Mouse (Mus musculus): ENCODE measurements around the gene Rgs3.

The Rgs3 gene

DNA sequence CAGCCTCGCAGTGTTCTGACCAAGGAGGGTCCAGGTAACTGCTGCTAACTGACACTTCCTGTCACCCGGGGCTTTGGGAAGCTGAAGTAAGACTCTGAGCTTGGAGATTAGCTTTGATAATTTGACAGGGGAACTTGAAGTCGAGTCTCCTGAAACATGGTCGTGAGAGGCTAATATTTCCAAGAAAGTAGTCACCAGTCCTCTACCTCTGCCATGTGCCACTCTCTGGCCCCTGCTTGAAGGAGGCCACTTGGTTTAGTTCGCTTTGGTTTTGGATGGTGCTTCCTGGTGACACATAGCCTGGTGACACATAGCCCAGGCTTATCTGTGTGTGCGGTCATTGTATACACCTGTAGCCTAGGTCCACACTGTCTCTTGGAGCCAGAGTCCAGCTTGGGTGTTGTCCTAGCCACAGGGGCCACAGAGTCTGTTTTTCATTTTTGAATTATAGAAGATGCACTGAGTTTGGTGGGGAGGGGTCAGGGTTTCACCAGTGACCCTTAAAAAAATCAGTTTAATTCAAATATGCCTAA, at the start of gene Rgs3:
Gene Rgs3 (plus strand): TSS at position 51 of the 533 bp plus-strand sequence.
- no peak for DNase-seq (ENCODE audit: low spot score)

DNA sequence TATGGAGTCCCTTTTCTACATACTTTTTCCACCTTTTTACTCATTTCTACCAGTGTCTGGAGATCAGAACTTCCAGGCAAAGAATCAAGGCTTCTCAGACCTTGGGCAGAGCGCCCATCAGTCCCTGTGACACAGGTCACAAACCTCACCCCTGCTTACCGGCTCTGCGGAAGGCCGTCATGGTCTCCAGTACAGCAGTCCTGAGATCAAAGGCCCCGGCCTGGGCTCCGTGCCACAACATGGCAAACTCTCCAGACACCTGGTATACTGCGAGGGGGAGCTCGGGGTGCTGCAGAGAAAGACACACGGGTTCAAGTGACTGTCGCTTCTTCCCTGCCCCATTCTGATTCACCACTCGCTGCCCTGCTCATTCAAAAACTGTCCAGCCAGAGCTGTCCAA, 49.7 kb upstream of the Rgs3 start:
- peak; percentile 81 for DNase-seq (ENCODE audit: low spot score)

DNA sequence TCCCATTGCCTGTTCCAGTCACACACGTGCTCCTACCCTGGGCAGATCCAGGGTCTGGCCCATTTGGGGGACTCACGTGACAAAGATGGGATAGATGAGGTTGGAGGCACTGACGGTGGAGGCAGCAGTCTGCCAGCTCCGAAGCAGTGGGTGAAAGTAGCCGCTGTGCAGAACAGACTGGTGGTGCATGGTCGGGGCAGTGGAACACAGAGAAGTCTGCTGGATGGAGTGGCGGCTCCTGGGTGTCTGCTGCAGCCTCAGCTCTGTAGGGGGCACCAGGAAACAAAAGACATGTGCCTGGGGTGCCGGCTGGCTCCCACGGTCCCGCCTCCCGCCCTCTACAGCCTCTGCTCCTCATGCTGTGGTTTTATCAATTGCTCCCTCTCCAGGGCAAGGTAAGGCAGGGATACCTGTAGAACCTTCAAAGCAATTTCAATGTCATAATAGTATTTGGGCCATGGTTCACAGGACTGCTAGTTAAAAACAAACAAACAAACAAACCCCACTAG, 45.6 kb upstream of the Rgs3 start:
- no peak for DNase-seq (ENCODE audit: low spot score)

DNA sequence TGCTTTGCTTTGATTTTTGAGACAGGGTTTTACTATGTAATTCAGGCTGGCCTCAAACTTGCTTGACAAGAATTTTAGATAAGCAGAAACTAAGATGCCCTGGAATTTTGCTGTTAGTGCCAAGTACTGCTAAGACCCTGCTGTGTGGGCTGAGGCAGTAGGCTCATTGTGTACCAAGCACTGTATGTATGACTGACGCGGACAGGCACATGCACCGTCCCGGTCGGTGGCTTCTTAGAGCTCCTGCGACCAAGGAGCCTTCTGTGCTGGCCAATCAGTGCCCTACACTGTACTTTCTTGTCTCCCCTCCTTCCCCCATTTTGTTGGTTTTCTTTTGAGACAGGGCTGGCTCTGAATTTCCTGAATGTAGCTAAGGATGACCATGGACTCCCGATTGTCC, 44.7 kb upstream of the Rgs3 start:
- DNase-seq (ENCODE audit: low spot score): peak; percentile 70

DNA sequence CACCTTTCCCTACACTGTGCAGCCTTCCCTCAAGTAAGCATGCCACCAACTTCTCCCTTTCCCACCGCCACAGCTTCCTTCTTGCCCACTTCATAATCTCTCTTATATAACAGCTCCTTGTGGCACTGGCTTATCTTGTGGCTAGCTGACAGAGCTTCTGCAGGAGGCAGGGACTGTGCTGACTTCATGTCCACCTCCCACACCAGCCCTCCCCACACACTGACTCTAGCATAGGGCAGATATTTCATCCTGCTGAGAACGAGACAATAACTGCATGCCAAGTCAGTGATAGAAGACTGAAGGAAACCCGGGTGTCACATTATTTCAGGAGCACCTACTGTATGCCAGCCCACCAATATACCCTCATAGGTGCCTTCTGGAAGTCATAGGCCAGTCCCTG, 44.2 kb upstream of the Rgs3 start:
- DNase-seq (ENCODE audit: low spot score): peak; percentile 81

DNA sequence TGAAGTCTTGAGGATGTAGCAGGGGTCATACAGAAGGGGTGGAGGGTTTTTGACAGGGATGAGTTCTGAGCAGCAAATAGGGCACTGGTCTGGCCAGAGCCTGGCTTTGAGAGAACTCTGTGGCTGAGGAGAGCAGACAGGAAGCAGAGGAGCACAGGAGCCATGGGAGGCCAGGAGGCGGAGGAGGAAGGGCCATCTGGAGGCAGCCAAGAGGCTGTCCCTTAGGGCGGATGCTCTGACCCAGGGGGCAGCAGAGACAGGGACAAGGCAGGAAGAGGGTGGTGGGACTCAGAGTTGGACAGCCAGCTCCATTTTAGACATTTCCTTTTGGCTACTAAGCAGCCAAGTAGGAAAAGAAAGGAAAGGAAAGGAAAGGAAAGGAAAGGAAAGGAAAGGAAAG, 43.6 kb upstream of the Rgs3 start:
- no peak for DNase-seq (ENCODE audit: low spot score)

DNA sequence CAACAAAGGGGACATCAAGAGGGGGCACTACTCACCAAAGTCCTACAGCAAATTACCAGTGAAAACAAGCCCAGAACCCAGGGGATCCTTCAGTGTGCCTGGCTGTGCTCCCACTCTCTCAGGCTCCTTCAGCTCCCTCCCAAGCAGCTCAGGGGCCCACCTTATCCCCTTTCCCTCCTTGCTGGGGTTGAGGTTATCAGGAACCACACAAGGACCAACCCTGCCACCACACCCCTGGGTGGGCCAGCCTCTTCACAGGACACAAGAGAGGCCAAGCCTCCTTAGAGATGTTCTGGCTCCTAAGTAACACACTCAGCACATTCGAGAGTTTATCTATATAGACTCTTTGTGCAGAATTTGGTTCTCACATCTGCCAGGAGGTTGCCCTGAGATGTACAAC, 43.1 kb upstream of the Rgs3 start:
- no peak for DNase-seq (ENCODE audit: low spot score)

DNA sequence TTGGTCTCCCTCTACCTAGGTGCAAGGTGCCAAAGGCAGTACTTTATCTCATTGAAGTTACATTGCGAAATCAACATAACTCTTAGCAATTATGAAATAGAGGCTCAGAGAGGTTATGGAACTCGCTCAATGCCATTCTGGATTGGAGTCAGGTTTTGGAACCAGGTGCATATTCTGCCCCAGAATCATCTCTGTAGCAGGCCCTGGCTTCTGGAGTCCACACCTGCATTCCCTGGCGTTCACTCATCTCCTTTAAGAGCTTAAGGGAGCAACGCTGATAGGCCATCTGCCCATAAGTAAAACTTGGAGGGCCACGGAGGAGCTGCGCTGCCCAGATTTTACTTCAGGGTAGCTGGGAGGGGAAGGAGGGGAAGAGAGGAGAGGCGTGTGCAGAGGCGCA, 42.6 kb upstream of the Rgs3 start:
- no peak for DNase-seq (ENCODE audit: low spot score)

DNA sequence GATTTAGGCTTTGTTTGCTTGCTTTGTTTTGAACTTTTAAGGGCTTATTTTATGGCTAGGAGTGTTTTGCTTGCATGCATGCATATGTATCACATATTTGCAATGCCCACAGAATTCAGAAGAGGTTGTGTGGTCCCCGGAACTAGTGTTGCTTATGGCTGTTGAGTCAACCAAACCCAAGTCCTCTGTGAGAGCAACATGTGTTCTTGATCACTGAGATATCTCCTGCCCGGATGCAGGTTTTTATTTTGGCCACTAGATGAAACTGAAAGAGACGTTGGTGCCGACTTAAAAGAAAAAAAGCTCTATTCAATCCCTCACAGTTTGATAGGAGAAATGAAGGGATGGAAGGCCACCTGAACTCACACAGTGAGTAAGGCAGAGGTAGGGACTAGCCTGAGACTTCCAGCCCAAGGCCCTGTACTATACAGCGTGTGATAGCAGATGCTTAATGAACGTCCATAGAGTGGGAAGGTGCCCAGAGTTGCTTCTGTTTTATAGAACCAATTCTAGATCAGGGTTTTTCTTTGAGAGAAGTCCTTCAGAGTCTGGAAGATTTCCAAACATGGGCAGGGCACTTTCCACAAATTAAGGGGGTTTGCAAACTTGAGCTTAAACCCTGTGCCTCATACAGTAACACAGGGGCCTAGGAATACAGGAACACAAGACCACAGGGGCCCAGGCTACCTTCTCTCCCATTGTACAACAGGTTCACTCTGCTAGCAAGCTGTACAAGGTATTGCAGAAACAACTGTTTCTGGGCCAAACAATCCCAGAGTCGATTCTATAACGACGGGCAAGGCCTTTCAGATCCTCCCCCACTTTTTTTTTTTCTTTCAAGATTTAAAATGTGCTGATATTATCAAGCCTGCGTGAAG, 41.9 kb upstream of the Rgs3 start:
- DNase-seq (ENCODE audit: low spot score): no peak

DNA sequence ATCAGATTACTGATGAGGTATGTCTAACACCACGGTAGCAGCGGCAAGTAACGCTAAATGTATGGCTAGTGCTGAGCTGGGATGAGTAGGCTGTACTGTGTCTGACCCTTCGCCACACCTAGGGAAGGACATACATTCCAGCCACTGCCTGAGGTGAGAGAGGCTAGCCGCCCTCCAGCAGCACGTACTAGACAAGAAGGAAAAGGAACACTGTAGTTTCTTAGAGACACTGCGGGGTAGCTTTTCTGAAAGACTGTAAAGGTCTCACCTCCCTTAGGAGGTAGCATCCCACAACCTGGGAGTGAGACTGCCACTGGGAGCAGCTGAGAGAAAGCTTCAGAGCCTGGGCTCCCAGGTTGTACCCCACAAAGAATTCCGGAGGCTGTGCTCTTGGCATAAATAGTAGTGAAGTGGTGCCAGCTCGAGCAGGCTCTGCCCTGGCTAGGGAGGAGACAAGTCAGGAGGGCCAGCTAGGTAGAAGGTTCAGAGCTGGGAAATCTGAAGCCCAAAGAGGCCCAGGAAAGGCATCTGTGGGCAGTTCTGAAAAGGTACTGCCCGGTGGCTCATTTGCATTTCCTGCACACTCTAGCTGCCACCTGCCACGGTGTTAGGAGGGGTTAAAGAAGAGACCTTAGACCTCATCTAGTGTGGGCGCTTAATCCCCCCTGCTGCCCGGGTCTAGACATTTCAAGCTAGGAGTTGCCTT, 41.1 kb upstream of the Rgs3 start:
- DNase-seq (ENCODE audit: low spot score): no peak

DNA sequence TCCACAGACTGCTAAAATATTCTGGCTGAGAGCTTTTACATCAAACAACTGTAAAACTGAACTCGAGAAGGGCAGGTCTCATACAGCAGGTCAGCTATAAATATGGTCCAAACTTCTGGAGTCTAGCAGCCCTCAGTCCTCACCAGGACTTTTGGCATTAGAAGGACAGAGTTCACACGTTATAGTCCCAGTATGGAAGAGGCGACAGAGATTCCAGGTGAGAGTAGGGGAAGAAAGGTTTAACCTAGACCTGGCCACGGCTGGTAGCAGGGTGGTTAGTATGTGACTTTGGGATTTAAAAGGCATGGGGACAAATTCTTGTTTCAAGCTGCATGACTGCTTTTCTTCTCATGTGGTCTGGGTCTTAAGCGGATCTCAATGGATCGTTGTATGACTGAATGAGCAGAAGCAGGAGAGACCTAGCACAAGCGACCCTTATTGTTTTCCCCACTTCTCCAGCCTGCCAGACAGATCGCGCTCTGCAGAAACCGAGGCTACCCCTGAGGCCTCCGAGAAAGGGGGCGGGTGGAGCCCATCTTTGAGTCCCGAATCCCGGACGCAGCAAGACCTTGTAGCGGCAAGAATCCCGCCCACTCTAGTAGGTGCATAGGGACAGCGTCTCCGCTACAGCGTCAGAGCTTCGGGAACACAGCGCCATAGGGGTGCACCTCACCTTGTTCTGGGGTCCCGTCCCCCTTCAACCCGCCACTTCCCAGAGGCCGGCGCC, 40.4 kb upstream of the Rgs3 start:
- DNase-seq (ENCODE audit: low spot score): no peak

DNA sequence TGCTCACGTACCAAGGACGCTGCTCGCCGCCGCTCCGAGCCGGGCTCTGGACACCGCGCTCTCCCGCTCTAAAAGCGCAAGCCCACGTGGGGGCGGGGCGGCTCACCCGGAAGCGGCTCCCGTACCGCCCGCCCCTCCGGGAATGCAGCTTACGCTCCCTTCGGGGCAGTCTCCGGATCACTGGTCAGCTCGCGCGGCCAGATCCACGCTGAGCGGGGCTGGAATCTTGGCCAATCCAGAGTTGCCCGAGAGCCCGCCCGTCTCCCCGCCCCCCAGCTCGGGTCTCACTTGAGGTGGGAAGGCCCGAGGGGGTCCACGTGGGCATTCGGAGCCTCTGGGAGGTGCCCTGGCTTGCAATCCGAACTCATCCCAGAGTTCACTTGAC, 39.8 kb upstream of the Rgs3 start, which contains the start of gene Alad:
Gene Alad (minus strand): TSS at position 70 of the 385 bp plus-strand sequence.
- peak; percentile 90 for DNase-seq (ENCODE audit: low spot score)

DNA sequence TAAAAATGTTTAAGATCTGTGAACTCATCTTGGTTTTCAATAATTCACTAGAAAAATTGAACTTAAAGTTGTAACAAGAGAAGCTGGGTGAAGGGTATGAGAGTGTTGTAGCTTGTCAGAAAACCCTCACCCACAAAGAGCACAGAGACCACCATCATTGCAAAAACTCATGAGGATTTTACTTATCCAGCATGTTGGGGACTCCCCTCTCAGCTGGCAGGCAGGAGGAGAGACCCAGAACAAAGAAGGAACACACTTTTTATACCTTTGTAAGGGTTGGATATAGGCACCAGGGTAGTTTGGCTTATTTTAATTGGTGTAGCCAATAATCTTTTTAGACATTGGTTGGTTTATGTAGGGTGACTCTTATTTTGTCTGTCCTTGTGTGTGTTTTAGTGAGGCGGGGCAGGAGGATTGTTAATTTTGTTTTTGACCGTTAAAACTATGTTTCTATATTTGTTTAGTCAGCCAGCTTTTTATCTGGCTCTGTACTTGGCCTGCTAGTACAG, 38.7 kb upstream of the Rgs3 start:
- DNase-seq (ENCODE audit: low spot score): no peak

DNA sequence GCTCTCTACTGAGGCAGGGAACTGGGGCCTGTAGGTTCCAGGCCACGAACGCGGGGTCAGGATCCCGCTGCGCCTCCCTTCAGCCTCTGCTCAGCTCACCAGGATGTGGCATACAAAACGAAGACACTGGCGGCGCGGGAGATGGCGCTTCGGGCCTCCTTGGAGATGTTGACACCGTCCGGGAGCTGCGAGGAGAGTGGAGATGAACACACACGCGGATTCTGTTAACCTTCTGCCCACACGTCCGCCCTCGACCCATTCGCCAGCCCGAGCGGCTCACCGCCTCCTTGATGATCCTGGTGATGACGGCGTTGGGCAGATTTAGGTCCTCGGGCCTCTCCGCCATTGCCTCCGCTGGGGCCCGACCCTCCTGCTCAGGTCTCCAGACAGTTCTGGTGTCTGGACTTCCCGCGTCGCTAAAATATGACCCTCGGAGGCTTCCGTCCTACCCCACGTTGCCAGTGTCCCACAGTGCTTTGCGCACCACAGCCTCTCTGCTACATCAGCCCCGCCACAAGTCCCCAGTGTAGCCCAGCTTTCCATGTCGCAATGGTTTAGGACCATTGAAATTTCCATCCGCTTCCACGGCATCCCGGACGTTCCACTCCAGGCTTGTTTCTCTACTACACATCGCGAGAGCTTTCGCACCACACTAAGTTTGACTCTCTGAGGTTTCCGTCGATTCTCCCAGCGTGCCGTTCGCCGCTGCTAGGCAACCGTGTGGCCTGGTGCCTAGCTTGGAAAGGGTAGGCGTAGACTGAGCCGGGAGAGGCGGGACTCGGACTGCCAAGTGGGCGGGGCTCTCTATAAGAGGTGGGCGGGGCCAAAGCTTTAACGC, 34.8 kb upstream of the Rgs3 start, which contains the start of the genes Pole3 and 4933430I17Rik:
Gene Pole3 (minus strand): TSS at position 418 of the 838 bp plus-strand sequence.
Gene 4933430I17Rik (plus strand): TSS at position 719 of the 838 bp plus-strand sequence.
- peak; percentile 98 for DNase-seq (ENCODE audit: low spot score)

DNA sequence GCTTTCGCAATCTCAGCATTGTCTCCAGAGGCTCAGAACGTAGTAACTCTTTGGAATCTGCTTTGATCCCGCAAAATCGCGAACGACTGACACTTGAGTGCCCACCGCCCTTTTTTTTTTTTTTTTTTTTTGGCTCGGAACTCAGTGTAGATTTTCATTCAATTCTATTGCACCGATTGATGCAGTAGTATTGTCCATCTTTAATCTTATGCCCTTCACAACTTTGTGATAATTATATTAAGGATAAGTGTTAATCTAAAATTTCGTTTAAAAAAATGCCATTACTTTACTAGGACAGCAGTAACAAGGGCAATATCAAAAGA, 34.2 kb upstream of the Rgs3 start:
- DNase-seq (ENCODE audit: low spot score): no peak

DNA sequence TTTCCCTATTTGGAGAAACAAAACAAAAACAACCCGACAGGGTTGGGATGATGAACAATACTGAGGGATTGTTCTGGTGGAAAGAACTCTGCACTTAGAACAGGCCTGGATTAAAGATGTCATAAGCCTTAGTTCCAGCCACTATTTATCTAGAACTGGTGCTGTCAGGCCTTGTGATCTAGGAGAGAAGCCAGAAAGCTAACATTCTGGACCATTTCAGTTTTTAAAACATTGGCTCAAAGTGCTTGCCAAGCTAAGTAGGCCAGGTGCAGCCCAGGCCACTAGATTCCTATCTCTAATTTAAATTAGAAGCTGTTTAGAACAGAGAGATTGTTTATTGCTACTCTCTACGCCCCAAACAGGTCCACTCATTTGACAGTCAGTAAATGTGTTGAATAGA, 33.4 kb upstream of the Rgs3 start:
- no peak for DNase-seq (ENCODE audit: low spot score)

DNA sequence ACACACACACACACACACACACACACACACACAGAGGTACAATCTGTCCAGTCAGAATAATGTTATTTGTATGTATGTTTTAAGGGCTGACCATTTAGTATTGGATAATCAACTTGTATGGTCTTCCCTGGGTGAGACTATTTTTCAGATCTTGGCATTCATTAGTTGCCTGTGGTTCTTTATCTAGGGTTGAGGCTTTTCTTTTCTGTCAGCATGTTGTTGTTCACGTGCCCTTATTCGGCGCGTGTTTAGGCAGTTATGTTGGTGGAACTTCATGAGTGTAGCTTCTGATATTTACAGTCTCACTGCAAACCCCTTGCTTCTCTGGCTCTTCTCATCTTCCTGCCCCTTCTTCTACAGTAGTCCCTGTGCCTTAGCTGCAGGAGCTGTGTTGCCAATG, 32.0 kb upstream of the Rgs3 start:
- DNase-seq (ENCODE audit: low spot score): no peak

DNA sequence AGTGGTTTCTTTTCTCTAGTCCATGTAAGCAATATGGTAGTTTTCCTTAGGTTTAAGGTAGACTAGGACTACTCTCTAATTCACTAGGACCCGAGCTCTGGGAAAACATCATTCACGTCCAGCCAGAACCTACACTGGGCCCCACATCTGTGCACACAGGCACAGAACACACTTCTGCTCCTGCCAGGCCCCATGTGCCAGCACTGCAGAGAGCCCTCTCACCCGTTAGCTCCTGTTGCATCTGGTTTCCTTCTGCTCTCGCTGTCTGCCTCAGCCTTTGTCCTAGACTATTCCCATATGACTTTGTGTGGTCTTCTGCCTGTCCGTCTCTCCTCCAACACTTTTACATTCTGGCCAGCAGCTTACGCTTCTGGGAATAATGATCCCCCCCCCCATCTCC, 25.9 kb upstream of the Rgs3 start:
- no peak for DNase-seq (ENCODE audit: low spot score)

DNA sequence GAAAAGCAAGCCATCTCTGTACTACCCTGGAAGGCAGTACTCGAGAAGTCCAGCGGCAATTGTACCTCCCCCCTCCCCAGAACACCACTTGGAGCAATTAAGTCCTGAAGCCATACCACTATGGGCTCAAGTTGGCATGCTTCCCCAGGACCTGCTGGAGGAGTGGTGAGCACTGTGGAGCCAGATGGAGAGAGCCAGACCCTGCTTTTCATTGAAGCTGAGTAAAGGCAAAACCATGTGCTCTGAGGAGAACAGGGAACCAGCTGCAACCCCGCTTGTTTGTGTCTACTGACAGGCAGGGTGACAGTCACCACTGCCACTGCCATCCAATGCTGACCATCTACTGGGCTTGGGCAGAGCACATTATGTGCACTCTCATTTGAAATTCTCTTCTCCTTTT, 17.8 kb upstream of the Rgs3 start:
- no peak for DNase-seq (ENCODE audit: low spot score)

DNA sequence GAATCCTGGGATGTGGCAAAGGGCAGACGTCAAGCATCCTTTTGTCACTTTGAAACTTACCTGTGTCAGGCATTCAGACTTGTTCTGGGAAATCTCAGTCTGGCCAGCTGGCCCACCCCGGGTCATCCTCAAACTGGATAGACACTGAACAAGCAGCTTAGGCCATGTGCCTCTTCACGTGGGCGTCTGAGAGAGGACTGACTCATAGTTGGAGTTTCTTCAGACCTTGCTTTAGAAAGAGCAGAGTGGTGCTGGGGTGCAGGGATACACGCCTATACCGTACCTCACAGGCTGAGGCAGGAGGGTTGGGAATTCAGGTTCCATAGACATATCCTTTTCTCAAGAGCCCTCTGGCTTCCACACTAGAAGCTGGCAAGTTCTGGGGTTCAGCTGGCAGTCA, 15.9 kb upstream of the Rgs3 start:
- DNase-seq (ENCODE audit: low spot score): no peak

DNA sequence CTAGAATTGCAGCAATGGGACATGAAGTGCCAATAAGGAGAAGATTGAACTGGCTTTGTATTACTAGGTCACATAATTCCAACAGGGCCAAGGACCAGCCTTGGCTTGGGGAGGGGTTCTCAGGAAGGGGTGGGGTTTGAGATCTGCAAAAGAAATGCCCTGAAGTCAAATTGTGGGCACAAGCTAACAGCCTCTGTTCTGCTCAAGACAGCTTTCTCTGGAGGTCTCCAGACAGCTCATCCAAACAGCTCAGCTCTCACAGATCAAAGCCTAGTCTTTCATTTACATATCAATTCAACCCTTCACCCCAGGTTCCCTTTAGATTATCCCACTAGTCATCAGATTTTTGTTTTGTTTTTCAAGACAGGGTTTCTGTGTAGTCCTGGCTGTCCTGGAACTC, 14.8 kb upstream of the Rgs3 start:
- no peak for DNase-seq (ENCODE audit: low spot score)

Data from testis, postnatal 14 days (tissue).